ENCODE assay signal across 21 mouse cellular contexts in genomic region chr13:55124903-55125302, GRCm38 (mm10). TPM values are rescaled to one million over a fixed set of nuclear protein-coding genes. Genes with fewer than 3 reads are reported as not detected.
"Had no signal": no experiment of that assay in that cellular context is flagged by ENCODE, and none has a peak within 500 bp of the region (broad histone marks: within the 10 kb centered on the region; RNA-seq: fewer than 3 reads in every experiment).

No protein-coding gene starts in this region.

- H3K27me3 ChIP-seq: limb, embryonic 13.5 days; midbrain, embryonic 12.5 days had no signal

- H3K9me3 ChIP-seq: limb, embryonic 13.5 days; midbrain, embryonic 12.5 days had no signal

- H3K4me1 ChIP-seq: limb, embryonic 13.5 days; midbrain, embryonic 12.5 days had no signal

- H3K27ac ChIP-seq: limb, embryonic 13.5 days; liver, embryonic 14.5 days; midbrain, embryonic 12.5 days; stomach, postnatal 0 days had no signal

- ATAC-seq: midbrain, embryonic 16.5 days had no signal

- H3K4me3 ChIP-seq: limb, embryonic 13.5 days; midbrain, embryonic 12.5 days had no signal

- H3K9ac ChIP-seq: limb, embryonic 13.5 days; liver, embryonic 14.5 days; midbrain, embryonic 12.5 days had no signal

- DNase-seq: kidney, adult 18-20 months; kidney, postnatal 10 days; kidney, postnatal 4 days; left cerebral cortex, postnatal 4 days; lung, adult 18-20 months; lung, postnatal 4 days; thymus, postnatal 4 days had no signal

RNA-seq across cellular contexts. Expression of gene Gm17617, which starts 8.4 kb away (rescaled TPM):
- total RNA-seq: layer of hippocampus, adult 8-10 months; layer of hippocampus, postnatal 14 days; left cerebral cortex, adult 18-20 months; left cerebral cortex, postnatal 10 days; left cerebral cortex, postnatal 4 days; liver, adult 2 months; megakaryocyte-erythroid progenitor cell, adult 5-6 weeks had no signal
- polyA plus RNA-seq: kidney, embryonic 14.5 days; limb, embryonic 13.5 days; liver, adult 2 months; liver, embryonic 14.5 days; lung, embryonic 16.5 days; midbrain, embryonic 12.5 days; midbrain, embryonic 16.5 days; neural tube, embryonic 14.5 days; stomach, postnatal 0 days had no signal

RNA-seq across cellular contexts. Expression of gene Fgfr4, which starts 27.5 kb away (rescaled TPM):
- total RNA-seq: megakaryocyte-erythroid progenitor cell, adult 5-6 weeks had no signal
